In the genomic region with DNA sequence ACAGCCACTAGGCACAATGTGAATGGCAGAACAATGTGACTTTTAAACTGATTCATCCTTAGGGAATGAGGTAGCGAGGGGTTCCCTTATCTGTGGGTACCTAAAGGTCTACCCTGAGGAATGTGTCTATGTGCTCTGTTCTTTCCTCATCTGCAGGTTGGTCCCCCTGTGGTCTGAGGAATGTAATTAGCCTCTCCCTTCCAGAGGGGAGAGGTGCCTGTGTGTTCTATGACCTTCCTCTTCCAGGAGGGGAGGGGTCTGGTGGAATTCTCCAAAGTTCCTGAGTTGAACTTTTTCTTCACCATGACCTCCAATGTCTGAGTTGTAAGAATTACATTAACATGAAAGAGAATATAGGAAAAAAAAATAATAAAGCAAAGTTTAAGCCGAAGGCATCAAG, we compare ENCODE assay signal across 25 mouse cellular contexts.
"Had no signal": no experiment of that assay in that cellular context is flagged by ENCODE, and none has a peak within 500 bp of the region (broad histone marks: within the 10 kb centered on the region; RNA-seq: fewer than 3 reads in every experiment).

No protein-coding gene starts in this region.

- DNase-seq: gastrocnemius, postnatal 14 days; gastrocnemius, postnatal 36 days; heart, adult 11 months; heart, adult 2 months; heart, postnatal 14 days; heart, postnatal 36 days; kidney, adult 11 months; kidney, adult 2 months; kidney, adult 9 months; kidney, postnatal 14 days; kidney, postnatal 36 days; layer of hippocampus, adult 9-11 months; liver; liver, embryonic 13.5 days had no signal

- H3K27ac ChIP-seq: heart, adult 2 months; heart, embryonic 13.5 days; heart, embryonic 15.5 days; hindbrain, embryonic 13.5 days; hindbrain, embryonic 15.5 days; hindbrain, postnatal 0 days; kidney, embryonic 15.5 days; kidney, postnatal 0 days; limb, embryonic 10.5 days; limb, embryonic 12.5 days; liver, embryonic 13.5 days; liver, embryonic 15.5 days had no signal

- H3K9ac ChIP-seq: heart, embryonic 13.5 days; heart, embryonic 15.5 days; hindbrain, embryonic 13.5 days; hindbrain, embryonic 15.5 days; kidney, embryonic 15.5 days; limb, embryonic 12.5 days; liver, embryonic 13.5 days; liver, embryonic 15.5 days had no signal

- H3K4me3 ChIP-seq: heart, adult 2 months; heart, embryonic 13.5 days; heart, embryonic 15.5 days; hindbrain, embryonic 13.5 days; hindbrain, embryonic 15.5 days; kidney, embryonic 15.5 days; left cerebral cortex, adult 2 months; limb, embryonic 10.5 days; limb, embryonic 12.5 days; liver, embryonic 13.5 days; liver, embryonic 15.5 days had no signal

- H3K27me3 ChIP-seq: heart, embryonic 13.5 days; heart, embryonic 15.5 days; hindbrain, embryonic 13.5 days; hindbrain, embryonic 15.5 days; kidney, embryonic 15.5 days; limb, embryonic 12.5 days; liver, embryonic 13.5 days; liver, embryonic 15.5 days had no signal

- H3K36me3 ChIP-seq: heart, embryonic 13.5 days; heart, embryonic 15.5 days; hindbrain, embryonic 13.5 days; hindbrain, embryonic 15.5 days; kidney, embryonic 15.5 days; limb, embryonic 10.5 days; limb, embryonic 12.5 days; liver, embryonic 13.5 days; liver, embryonic 15.5 days had no signal

- H3K9me3 ChIP-seq: heart, embryonic 13.5 days; heart, embryonic 15.5 days; hindbrain, embryonic 13.5 days; hindbrain, embryonic 15.5 days; kidney, embryonic 15.5 days; limb, embryonic 10.5 days; limb, embryonic 12.5 days; liver, embryonic 13.5 days; liver, embryonic 15.5 days had no signal

- H3K4me1 ChIP-seq: heart, embryonic 15.5 days; hindbrain, embryonic 15.5 days; kidney, embryonic 15.5 days; liver, embryonic 13.5 days; liver, embryonic 15.5 days had no signal
